Mouse (Mus musculus) lung, adult 2 months (tissue): Measurements from ENCODE around the gene AC161166.1.

ENCODE experiments used
- CTCF ChIP-seq: fragments of 200-500 bp; IDR thresholded peaks from 2 replicates; pipeline ENCODE4 v1.5.1; 2011; ENCODE audit warnings: mild to moderate bottlenecking, low read length, control low read depth; ENCODE audit not compliant: insufficient read depth
- POLR2A ChIP-seq: fragments of 200-500 bp; IDR thresholded peaks from 2 replicates; pipeline ENCODE4 v1.6.1; 2011; ENCODE audit warnings: low read depth, mild to moderate bottlenecking, control low read depth, low read length, borderline replicate concordance; ENCODE audit errors: extremely low read depth

- TF ChIP-seq CTCF (no peak), POLR2A (no peak)
Measured at GRCm38 (mm10) chr7:24472442-24472841, 39.8 kb downstream of the AC161166.1 start.
